Mouse (Mus musculus) left cerebral cortex, adult 2 months (tissue): ENCODE results near the gene Ireb2. TPM values are rescaled to one million over a fixed set of nuclear protein-coding genes. Genes with fewer than 3 reads are reported as not detected.
"Not testable (repeated sequence)": the region's sequence is repeated elsewhere in the genome, so short reads cannot be mapped to it uniquely, and the experiment has no call there.

Experiments
- DNase-seq, 2 experiments: peaks; one replicate each; pipeline ENCODE4 v3.0.0; 2021 to 2022; ENCODE audit warnings: low spot score in 2 of 2, mixed read lengths in 1 of 2; ENCODE audit errors: extremely low spot score in 1 of 2
- H3K27ac ChIP-seq: fragments of 200-600 bp; 2 replicates; pipeline ENCODE4 v1.8.1; 2022
- H3K4me3 ChIP-seq: fragments of 200-600 bp; 2 replicates; pipeline ENCODE4 v1.8.1; 2022
- CTCF ChIP-seq: fragments of 200-600 bp; IDR thresholded peaks from 2 replicates; pipeline ENCODE4 v1.8.1; 2022; ENCODE audit warnings: antibody characterized with exemption, mild to moderate bottlenecking, moderate library complexity
- intact Hi-C: fragments of 180-260 bp; cut with DNase I; formaldehyde crosslinking; loops from one replicate; pipeline ENCODE4 v1.15.1; 2025
- total RNA-seq, 2 experiments: library from RNA; stranded (reverse); gene quantifications; 2 replicates each; pipeline ENCODE4 v1.2.3; 2021

Gene Ireb2
- total RNA-seq, 2 experiments from 2014 or later, result 48.0 to 52.2 TPM

DNA sequence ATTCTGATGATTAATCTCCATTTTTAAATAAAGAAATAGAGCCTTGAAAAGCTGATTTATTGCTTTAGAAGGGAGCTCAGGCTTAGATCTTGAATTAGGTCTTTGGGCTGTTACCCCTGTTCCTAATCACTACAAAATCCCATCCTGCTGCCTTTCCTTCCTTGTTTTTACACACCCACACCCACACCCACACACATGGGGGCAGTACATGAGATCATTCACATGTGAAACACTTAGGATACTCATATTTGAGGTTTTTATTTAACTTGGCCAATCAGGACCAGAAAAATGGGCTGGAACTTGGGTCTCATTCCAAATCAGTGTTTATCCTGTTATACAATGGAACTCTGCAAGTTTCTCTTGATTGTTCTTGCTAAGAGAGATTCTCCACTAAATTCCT, 85.9 kb downstream of the Ireb2 start:
- H3K4me3 ChIP-seq, result no peak overlapping the region
- DNase-seq, result no peak
- H3K27ac ChIP-seq, result no peak overlapping the region
- TF ChIP-seq CTCF, result no peak
- intact Hi-C loops, result no loop called here

DNA sequence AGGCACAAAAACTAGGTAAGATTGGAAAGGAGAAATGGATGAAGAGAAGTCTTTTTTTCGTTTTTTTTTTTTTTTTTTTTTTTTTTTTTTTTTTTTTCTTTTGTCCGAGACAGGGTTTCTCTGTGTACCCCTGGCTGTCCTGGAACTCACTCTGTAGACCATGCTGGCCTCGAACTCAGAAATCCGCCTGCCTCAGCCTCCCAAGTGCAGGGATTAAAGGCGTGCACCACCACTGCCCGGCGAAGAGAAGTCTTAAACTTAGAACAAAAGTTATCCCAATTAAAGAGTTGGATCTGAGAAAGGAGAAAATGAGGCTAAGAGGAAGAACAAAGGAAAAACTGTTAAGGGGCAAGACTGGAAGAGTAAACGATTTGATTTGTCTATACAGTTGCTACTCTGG, 86.6 kb downstream of the Ireb2 start:
- intact Hi-C loops, result loop anchor here (2.0 to 5.0 kb wide), 2 partner anchors 33 to 87 kb away; partner anchors contain the start of genes Hykk and Ireb2
- Histone ChIP-seq H3K27ac (peak overlapping the region; percentile 94), H3K4me3 (peak overlapping the region; percentile 69)
- not testable (repeated sequence) for DNase-seq

DNA sequence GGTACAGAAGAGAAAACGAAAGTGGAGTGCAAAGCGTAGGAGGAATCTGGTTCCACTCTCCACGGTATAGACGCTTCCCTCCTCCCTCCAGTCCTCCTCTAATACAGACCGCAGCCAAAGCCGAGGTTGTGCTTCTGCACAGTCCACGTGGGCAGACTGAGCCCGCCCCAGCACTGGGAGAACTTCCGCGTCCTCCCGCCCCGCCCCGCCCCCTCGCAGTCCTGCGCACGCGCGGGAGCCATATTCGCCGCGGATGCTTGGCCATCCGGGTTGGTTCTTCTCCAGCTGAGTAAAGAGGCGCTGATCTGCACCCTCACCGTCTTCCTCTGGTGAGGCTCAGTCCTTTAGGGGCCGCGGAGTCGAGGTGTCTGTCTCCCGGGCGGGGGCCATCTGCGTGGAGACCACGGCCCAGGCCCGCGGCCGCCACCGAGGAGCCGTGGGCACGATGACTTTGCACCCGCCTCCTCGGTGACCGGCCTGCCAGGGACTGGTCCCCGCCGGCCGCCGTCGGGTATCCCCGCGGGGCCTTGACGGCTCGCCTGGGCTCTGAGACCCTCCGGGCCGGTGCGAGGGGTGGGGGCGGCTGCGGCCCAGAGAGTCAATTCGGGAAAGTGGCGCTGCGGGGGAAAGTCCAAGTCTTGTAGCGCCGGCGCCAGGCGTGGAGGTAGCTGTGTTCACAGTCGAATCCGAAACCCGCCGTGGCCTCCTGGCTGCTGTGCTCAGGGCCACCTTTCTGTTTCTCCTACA, 87.2 kb downstream of the Ireb2 start, which contains the start of the genes Psma4 and AY074887:
Gene Psma4 (plus strand): TSS at position 216 of the 747 bp plus-strand sequence.
Gene AY074887 (minus strand): TSS at position 424 of the 747 bp plus-strand sequence.
- Histone ChIP-seq H3K27ac (peak within 1 kb of the TSS; percentile 94), H3K4me3 (peak within 1 kb of the TSS; percentile 69)
- peak; percentile 87 for DNase-seq
- TF ChIP-seq CTCF, result no peak
- intact Hi-C loops, result loop anchor here (2.0 to 5.0 kb wide), 2 partner anchors 33 to 88 kb away; partner anchors contain the start of genes Hykk and Ireb2

DNA sequence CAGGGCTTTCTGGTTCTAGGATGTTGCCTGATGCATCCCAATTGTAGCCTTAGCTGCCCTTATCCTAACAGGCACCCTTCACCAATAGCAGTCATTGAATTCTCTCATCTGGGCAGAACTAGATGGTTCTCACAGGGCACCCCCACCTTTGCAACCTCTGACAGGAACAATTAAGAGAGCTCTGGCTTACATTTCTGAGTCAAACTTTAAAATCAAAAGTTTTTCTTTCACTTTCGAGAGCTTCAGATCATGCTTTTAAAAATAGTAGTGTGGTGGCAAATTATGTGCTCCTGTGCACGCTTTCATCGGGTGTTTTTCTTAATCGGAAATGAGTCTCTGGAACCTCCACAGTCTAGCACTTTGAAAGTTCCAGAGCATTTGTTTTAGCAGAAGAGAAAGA, 97.5 kb downstream of the Ireb2 start:
- no peak for TF ChIP-seq CTCF
- intact Hi-C loops, result no loop called here
- DNase-seq, result no peak
- no peak overlapping the region for H3K4me3 ChIP-seq
- H3K27ac ChIP-seq, result no peak overlapping the region

Other genes starting within 250 kb of the Ireb2 start
- 100 to 1,000 TPM; 114 to 132 TPM for gene Acsbg1, start 201.9 kb upstream of the Ireb2 start, total RNA-seq
- gene Dnaja4, start 164.9 kb upstream of the Ireb2 start, total RNA-seq, result 10 to 100 TPM; 40.3 to 44.1 TPM
- 10 to 100 TPM; 49.7 to 62.1 TPM for gene Wdr61, start 129.3 kb upstream of the Ireb2 start, total RNA-seq
- 1 to 10 TPM; 1.4 to 2.9 TPM for gene Crabp1, start 99.0 kb upstream of the Ireb2 start, total RNA-seq
- gene Hykk, start 53.5 kb downstream of the Ireb2 start, total RNA-seq, result 1 to 10 TPM; 2.2 TPM
- gene Psma4, start 87.0 kb downstream of the Ireb2 start, total RNA-seq, result 100 to 1,000 TPM; 109 to 116 TPM
- gene AY074887, start 87.2 kb downstream of the Ireb2 start, total RNA-seq, result not detected
- gene Chrna5, start 117.1 kb downstream of the Ireb2 start, total RNA-seq, result 1 to 10 TPM; 2.2 to 3.8 TPM
- under 1 TPM; 0.61 to 0.95 TPM for gene Chrna3, start 162.8 kb downstream of the Ireb2 start, total RNA-seq
- not detected for gene Chrnb4, start 185.0 kb downstream of the Ireb2 start, total RNA-seq